ENCODE assay signal across 15 mouse cellular contexts in genomic region chr8:60878617-60879016, GRCm38 (mm10).
"Had no signal": no experiment of that assay in that cellular context is flagged by ENCODE, and none has a peak within 500 bp of the region (broad histone marks: within the 10 kb centered on the region; RNA-seq: fewer than 3 reads in every experiment).

No protein-coding gene starts in this region.

- DNase-seq: retina, postnatal 1 day; right cerebral cortex, adult 18-20 months; right cerebral cortex, postnatal 14 days; right cerebral cortex, postnatal 25 days; right cerebral cortex, postnatal 4 days; spleen, adult 18-20 months; thymus, adult 18-20 months; thymus, adult 2 months; thymus, postnatal 14 days; thymus, postnatal 25 days; thymus, postnatal 36 days; thymus, postnatal 4 days had no signal

- H3K4me3 ChIP-seq: neural tube, embryonic 15.5 days; stomach, embryonic 15.5 days had no signal

- H3K27ac ChIP-seq: neural tube, embryonic 15.5 days; stomach, embryonic 15.5 days; stomach, postnatal 0 days had no signal

- H3K9ac ChIP-seq: neural tube, embryonic 15.5 days; stomach, embryonic 15.5 days had no signal

- H3K4me1 ChIP-seq: neural tube, embryonic 15.5 days; stomach, embryonic 15.5 days had no signal

- H3K4me2 ChIP-seq: neural tube, embryonic 15.5 days; stomach, embryonic 15.5 days had no signal

- H3K36me3 ChIP-seq: neural tube, embryonic 15.5 days; stomach, embryonic 15.5 days had no signal

- H3K9me3 ChIP-seq: neural tube, embryonic 15.5 days; stomach, embryonic 15.5 days had no signal

- H3K27me3 ChIP-seq: neural tube, embryonic 15.5 days; stomach, embryonic 15.5 days had no signal
